Mouse (Mus musculus) kidney, adult 8-10 months (tissue): Measurements from ENCODE around the gene Tmbim1.

Source experiments
- DNase-seq, 2 experiments: peaks; one replicate each; pipeline ENCODE4 v3.0.0; 2022

The Tmbim1 gene

GRCm38 (mm10) chr1:74277883-74278537 is 27.4 kb downstream of the Tmbim1 start:
- peak; percentile 71 to 77 for DNase-seq

GRCm38 (mm10) chr1:74277041-74277440 is 28.4 kb downstream of the Tmbim1 start:
- DNase-seq = no peak

GRCm38 (mm10) chr1:74275015-74275414 is 30.4 kb downstream of the Tmbim1 start:
- DNase-seq = no peak

GRCm38 (mm10) chr1:74271659-74272058 is 33.8 kb downstream of the Tmbim1 start:
- DNase-seq = no peak

- no peak for DNase-seq
These were observed 36.7 kb downstream of the Tmbim1 start for GRCm38 (mm10) chr1:74268750-74269149.

GRCm38 (mm10) chr1:74262510-74262909 is 42.9 kb downstream of the Tmbim1 start:
- DNase-seq = no peak

- no peak for DNase-seq
These were observed 48.6 kb downstream of the Tmbim1 start for GRCm38 (mm10) chr1:74256782-74257181.

GRCm38 (mm10) chr1:74255704-74256345 is 49.6 kb downstream of the Tmbim1 start:
- DNase-seq = no peak

GRCm38 (mm10) chr1:74250096-74250495 is 55.3 kb downstream of the Tmbim1 start:
- DNase-seq = no peak

- DNase-seq = peak; percentile 65 to 83
These were observed 56.0 kb downstream of the Tmbim1 start for GRCm38 (mm10) chr1:74249331-74249980.

GRCm38 (mm10) chr1:74248799-74249198 is 56.6 kb downstream of the Tmbim1 start:
- DNase-seq = peak; percentile 43 to 61

- DNase-seq = no peak
These were observed 59.9 kb downstream of the Tmbim1 start for GRCm38 (mm10) chr1:74245525-74245924.

GRCm38 (mm10) chr1:74240832-74241231 is 64.6 kb downstream of the Tmbim1 start:
- DNase-seq = no peak

GRCm38 (mm10) chr1:74240311-74240710 is 65.1 kb downstream of the Tmbim1 start:
- no peak for DNase-seq

GRCm38 (mm10) chr1:74239618-74240017 is 65.8 kb downstream of the Tmbim1 start:
- DNase-seq = no peak

- DNase-seq = no peak
These were observed 66.3 kb downstream of the Tmbim1 start for GRCm38 (mm10) chr1:74239162-74239561.
